Comparison of ENCODE assay signal across 13 mouse cellular contexts in genomic region chr9:57650130-57650785, GRCm38 (mm10). TPM values are rescaled to one million over a fixed set of nuclear protein-coding genes. Genes with fewer than 3 reads are reported as not detected.
DNase-seq lines count a peak whose midpoint lies in the region; ATAC-seq and TF ChIP-seq lines count a peak whose summit lies in the region.
"Had no signal": no experiment of that assay in that cellular context is flagged by ENCODE, and none has a peak within 500 bp of the region (broad histone marks: within the 10 kb centered on the region; RNA-seq: fewer than 3 reads in every experiment).

No protein-coding gene starts in this region.

- no peak overlapping the region for H3K4me3 ChIP-seq in intestine, embryonic 15.5 days (replicated peaks)
- no peak overlapping the region for H3K4me3 ChIP-seq in intestine, postnatal 0 days (ENCODE audit: low read depth, low read length)
- H3K4me3 ChIP-seq in G1E (ENCODE audit: low read depth, low read length), result no peak overlapping the region; the same call in 1 of the 2 replicates
- no peak overlapping the region for H3K4me3 ChIP-seq in brown adipose tissue, adult 24 weeks (ENCODE audit: insufficient read depth, low read depth, low read length)
- H3K4me3 ChIP-seq: erythroblast, embryonic 14.5 days; limb, embryonic 15.5 days had no signal

- no peaks in the 10 kb centered on the region for H3K27me3 ChIP-seq in intestine, embryonic 15.5 days (replicated peaks)
- no peaks in the 10 kb centered on the region for H3K27me3 ChIP-seq in intestine, postnatal 0 days (replicated peaks; ENCODE audit: control insufficient read depth, insufficient read depth, low read length)
- peaks cover 13% of the 10 kb centered on the region; the same call in 1 of the 2 replicates for H3K27me3 ChIP-seq in G1E (ENCODE audit: insufficient read depth, low read length)

- H3K36me3 ChIP-seq in intestine, embryonic 15.5 days, result no peaks in the 10 kb centered on the region
- no peaks in the 10 kb centered on the region for H3K36me3 ChIP-seq in intestine, postnatal 0 days (ENCODE audit: control insufficient read depth, insufficient read depth)
- no peaks in the 10 kb centered on the region for H3K36me3 ChIP-seq in G1E (replicated peaks)
- H3K36me3 ChIP-seq: limb, embryonic 15.5 days had no signal

- 87% methylated on average over 6 of the region's 6 CpGs for WGBS in intestine, embryonic 15.5 days
- WGBS in intestine, postnatal 0 days, result 91% methylated on average over 6 of the region's 6 CpGs

- DNase-seq in G1E (ENCODE audit: low spot score), result peak; percentile 45
- no peak for DNase-seq in gastrocnemius, adult 18-20 months (ENCODE audit: low spot score)
- DNase-seq in lung, postnatal 4 days, result no peak
- DNase-seq: kidney, adult 9 months; layer of hippocampus, adult 9-11 months had no signal

- H3K9ac ChIP-seq in intestine, embryonic 15.5 days, result no peak overlapping the region
- no peak overlapping the region for H3K9ac ChIP-seq in intestine, postnatal 0 days (ENCODE audit: low read depth, low read length)
- H3K9ac ChIP-seq: limb, embryonic 15.5 days had no signal

- no peak for TF ChIP-seq CTCF in intestine, postnatal 0 days (IDR thresholded peaks at IDR 0.05; ENCODE audit: low read depth)
- TF ChIP-seq CTCF in G1E (IDR thresholded peaks at IDR 0.05; ENCODE audit: low read depth, low read length), result no peak

- no peaks in the 10 kb centered on the region for H3K9me3 ChIP-seq in intestine, embryonic 15.5 days
- no peaks in the 10 kb centered on the region for H3K9me3 ChIP-seq in intestine, postnatal 0 days (ENCODE audit: control insufficient read depth)
- H3K9me3 ChIP-seq in G1E (replicated peaks), result no peaks in the 10 kb centered on the region
- H3K9me3 ChIP-seq: limb, embryonic 15.5 days had no signal

- peak overlapping the region; percentile 10; the same call in 1 of the 2 replicates for H3K27ac ChIP-seq in intestine, embryonic 15.5 days
- H3K27ac ChIP-seq in intestine, postnatal 0 days (ENCODE audit: low read depth, low read length), result no peak overlapping the region
- H3K27ac ChIP-seq in brown adipose tissue, adult 24 weeks (replicated peaks; ENCODE audit: low read depth, low read length), result peak overlapping the region; percentile 71; the same call in 1 of the 2 replicates
- H3K27ac ChIP-seq: limb, embryonic 15.5 days had no signal

- no peak overlapping the region for H3K4me2 ChIP-seq in intestine, embryonic 15.5 days (replicated peaks)
- H3K4me2 ChIP-seq in intestine, postnatal 0 days (replicated peaks; ENCODE audit: low read depth), result no peak overlapping the region
- H3K4me2 ChIP-seq: limb, embryonic 15.5 days had no signal

- no peak for ATAC-seq in intestine, embryonic 15.5 days
- ATAC-seq in intestine, postnatal 0 days, result no peak
- ATAC-seq in G1E (ENCODE audit: extremely low read depth, insufficient number of reproducible peaks, low FRiP score, poor library complexity, severe bottlenecking), result no peak
- peak; percentile 35; the same call in 1 of the 2 replicates for ATAC-seq in megakaryocyte progenitor cell, adult 5-6 weeks (replicated peaks; ENCODE audit: poor library complexity)

- peaks cover 28% of the 10 kb centered on the region for H3K4me1 ChIP-seq in intestine, embryonic 15.5 days (replicated peaks)
- H3K4me1 ChIP-seq in intestine, postnatal 0 days (replicated peaks; ENCODE audit: control insufficient read depth, insufficient read depth, low read length), result peaks cover 8% of the 10 kb centered on the region
- peaks cover 67% of the 10 kb centered on the region for H3K4me1 ChIP-seq in G1E (ENCODE audit: insufficient read depth, low read depth, low read length)
- H3K4me1 ChIP-seq in brown adipose tissue, adult 24 weeks (ENCODE audit: control insufficient read depth, insufficient read depth, insufficient read length, low read length), result no peaks in the 10 kb centered on the region

RNA-seq across cellular contexts. Expression of gene Csk, which starts 3.2 kb away (rescaled TPM):
- 29.0 and 31.4 TPM in 2 replicates for polyA plus RNA-seq in intestine, embryonic 15.5 days (2015; fragmentation: Nextera tagmentation; extraction: Ambion mirVana)
- polyA plus RNA-seq in intestine, postnatal 0 days (2015; fragmentation: Nextera tagmentation; extraction: Ambion mirVana), result 18.7 and 21.9 TPM in 2 replicates
- total RNA-seq in G1E (2014; fragmentation: Nextera tagmentation) (118 and 125 TPM in 2 replicates), G1E (2017) (151 and 154 TPM in 2 replicates)
- 311 and 332 TPM in 2 replicates for polyA plus RNA-seq in G1E (2012)
- polyA plus RNA-seq in brown adipose tissue, adult 24 weeks (2012; ENCODE audit: insufficient read depth, insufficient read length, missing spikeins), result 16.3 and 16.8 TPM in 2 replicates
- 58.6 and 71.3 TPM in 2 replicates for total RNA-seq in megakaryocyte progenitor cell, adult 5-6 weeks (2015)
- total RNA-seq in megakaryocyte progenitor cell, adult 5-6 weeks (2017), result 119 and 152 TPM in 2 replicates
- total RNA-seq in gastrocnemius, adult 18-20 months (2021), result 1 to 10 TPM; 6.4 to 9.8 TPM

RNA-seq across cellular contexts. Expression of gene Lman1l, which starts 29.7 kb away (rescaled TPM):
- polyA plus RNA-seq in intestine, embryonic 15.5 days (2015; fragmentation: Nextera tagmentation; extraction: Ambion mirVana), result not detected in 2 replicates
- not detected in 2 replicates for polyA plus RNA-seq in intestine, postnatal 0 days (2015; fragmentation: Nextera tagmentation; extraction: Ambion mirVana)
- total RNA-seq in G1E (2014; fragmentation: Nextera tagmentation) (not detected in 2 replicates), G1E (2017) (not detected in 2 replicates)
- polyA plus RNA-seq in G1E (2012), result not detected in 2 replicates
- not detected in 2 replicates for polyA plus RNA-seq in brown adipose tissue, adult 24 weeks (2012; ENCODE audit: insufficient read depth, insufficient read length, missing spikeins)
- not detected in 2 replicates for total RNA-seq in megakaryocyte progenitor cell, adult 5-6 weeks (2015)
- not detected in 2 replicates for total RNA-seq in megakaryocyte progenitor cell, adult 5-6 weeks (2017)
- total RNA-seq in gastrocnemius, adult 18-20 months (2021), result not detected
- total RNA-seq: common myeloid progenitor, adult 5-6 weeks; heart, postnatal 10 days had no signal
- polyA plus RNA-seq: erythroblast, embryonic 14.5 days; limb, embryonic 15.5 days had no signal

RNA-seq across cellular contexts. Expression of gene Cyp1a2, which starts 33.2 kb away (rescaled TPM):
- not detected in 2 replicates for polyA plus RNA-seq in intestine, embryonic 15.5 days (2015; fragmentation: Nextera tagmentation; extraction: Ambion mirVana)
- polyA plus RNA-seq in intestine, postnatal 0 days (2015; fragmentation: Nextera tagmentation; extraction: Ambion mirVana), result not detected in 2 replicates
- total RNA-seq in G1E (2014; fragmentation: Nextera tagmentation), result not detected in 2 replicates
- total RNA-seq in G1E (2017), result not detected in 2 replicates
- polyA plus RNA-seq in G1E (2012), result not detected in 2 replicates
- polyA plus RNA-seq in brown adipose tissue, adult 24 weeks (2012; ENCODE audit: insufficient read depth, insufficient read length, missing spikeins), result not detected in 2 replicates
- not detected in 2 replicates for total RNA-seq in megakaryocyte progenitor cell, adult 5-6 weeks (2015)
- not detected in 2 replicates for total RNA-seq in megakaryocyte progenitor cell, adult 5-6 weeks (2017)
- not detected for total RNA-seq in gastrocnemius, adult 18-20 months (2021)
- total RNA-seq: common myeloid progenitor, adult 5-6 weeks; heart, postnatal 10 days had no signal
- polyA plus RNA-seq: erythroblast, embryonic 14.5 days; limb, embryonic 15.5 days had no signal

RNA-seq across cellular contexts. Expression of gene Cyp1a1, which starts 37.5 kb away (rescaled TPM):
- not detected in 2 replicates for polyA plus RNA-seq in intestine, embryonic 15.5 days (2015; fragmentation: Nextera tagmentation; extraction: Ambion mirVana)
- polyA plus RNA-seq in intestine, postnatal 0 days (2015; fragmentation: Nextera tagmentation; extraction: Ambion mirVana), result 0.05 and 0.09 TPM in 2 replicates
- total RNA-seq in G1E (2014; fragmentation: Nextera tagmentation) (not detected in 2 replicates), G1E (2017) (not detected in 2 replicates)
- not detected in 2 replicates for polyA plus RNA-seq in G1E (2012)
- polyA plus RNA-seq in brown adipose tissue, adult 24 weeks (2012; ENCODE audit: insufficient read depth, insufficient read length, missing spikeins), result 2.6 and 4.5 TPM in 2 replicates
- 0.39 TPM in 1 of 2 replicates, not detected in the other for total RNA-seq in megakaryocyte progenitor cell, adult 5-6 weeks (2015)
- 0.20 TPM in 1 of 2 replicates, not detected in the other for total RNA-seq in megakaryocyte progenitor cell, adult 5-6 weeks (2017)
- total RNA-seq in gastrocnemius, adult 18-20 months (2021), result under 1 TPM; 0.24 to 0.37 TPM
- total RNA-seq: heart, postnatal 10 days had no signal
- polyA plus RNA-seq: erythroblast, embryonic 14.5 days had no signal

RNA-seq across cellular contexts. Expression of gene Cplx3, which starts 44.2 kb away (rescaled TPM):
- polyA plus RNA-seq in intestine, embryonic 15.5 days (2015; fragmentation: Nextera tagmentation; extraction: Ambion mirVana), result not detected in 2 replicates
- not detected in 2 replicates for polyA plus RNA-seq in intestine, postnatal 0 days (2015; fragmentation: Nextera tagmentation; extraction: Ambion mirVana)
- total RNA-seq in G1E (2014; fragmentation: Nextera tagmentation) (not detected in 2 replicates), G1E (2017) (0.11 TPM in 1 of 2 replicates, not detected in the other)
- not detected in 2 replicates for polyA plus RNA-seq in G1E (2012)
- polyA plus RNA-seq in brown adipose tissue, adult 24 weeks (2012; ENCODE audit: insufficient read depth, insufficient read length, missing spikeins), result not detected in 2 replicates
- total RNA-seq in megakaryocyte progenitor cell, adult 5-6 weeks (2015), result not detected in 2 replicates
- not detected in 2 replicates for total RNA-seq in megakaryocyte progenitor cell, adult 5-6 weeks (2017)
- total RNA-seq in gastrocnemius, adult 18-20 months (2021), result not detected
- total RNA-seq: common myeloid progenitor, adult 5-6 weeks; heart, postnatal 10 days had no signal
- polyA plus RNA-seq: erythroblast, embryonic 14.5 days; limb, embryonic 15.5 days had no signal
